In the genomic region with DNA sequence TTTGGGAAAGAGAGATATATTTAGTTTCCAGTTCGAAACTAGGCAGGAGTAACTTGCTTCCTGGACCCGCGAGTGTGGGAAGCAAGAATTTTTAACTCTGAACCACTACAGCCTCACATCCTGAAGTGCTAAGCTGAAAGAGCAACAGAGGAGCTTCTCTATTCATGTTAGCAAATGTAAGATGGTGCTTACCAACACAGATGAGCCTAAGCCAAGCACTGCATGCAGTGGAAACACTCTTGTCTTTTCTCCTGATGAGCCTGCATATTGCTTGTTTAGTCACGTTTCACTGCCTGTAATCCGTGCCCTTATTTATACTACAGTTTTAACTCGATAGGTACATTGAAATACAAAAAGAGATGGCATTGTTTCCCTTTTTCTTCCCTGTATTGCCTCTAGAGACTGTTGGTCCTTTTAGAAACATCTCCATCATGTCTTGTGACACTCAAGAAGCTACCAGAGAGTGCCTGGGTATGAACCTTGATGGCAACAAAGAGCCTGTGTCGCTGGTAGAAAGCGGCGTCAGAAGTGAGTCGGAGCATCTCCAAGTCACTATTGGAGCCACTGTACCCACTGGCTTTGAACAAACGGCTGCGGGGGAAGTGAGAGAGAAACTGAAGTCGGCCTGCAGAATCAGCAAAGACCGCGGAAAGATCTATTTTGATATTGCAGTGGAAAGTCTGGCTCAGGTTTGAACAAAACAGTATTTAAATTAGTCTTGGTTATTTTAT, we compare ENCODE assay signal across 8 mouse cellular contexts. TPM values are rescaled to one million over a fixed set of nuclear protein-coding genes. Genes with fewer than 3 reads are reported as not detected.
DNase-seq lines count a peak whose midpoint lies in the region; ATAC-seq lines count a peak whose summit lies in the region.

No protein-coding gene starts in this region.

- DNase-seq in kidney, adult 11 months, result no peak
- peak; percentile 17 for DNase-seq in NIH3T3 (ENCODE audit: low read depth)
- DNase-seq in hindbrain, embryonic 11.5 days (ENCODE audit: low spot score), result no peak
- DNase-seq in left cerebral cortex, adult 9 months (ENCODE audit: low spot score in 2 of 2), result no peak
- DNase-seq in yolk sac, embryonic 10.5 days (ENCODE audit: low spot score), result no peak
- no peak for DNase-seq in embryo, embryonic 9.5 days (ENCODE audit: extremely low spot score)

- 55% methylated on average over 15 of the region's 15 CpGs for WGBS in kidney, embryonic 15.5 days
- WGBS in hindbrain, embryonic 11.5 days, result 68% methylated on average over 15 of the region's 15 CpGs
- WGBS in midbrain, embryonic 12.5 days, result 68% methylated on average over 15 of the region's 15 CpGs

- peaks cover 17% of the 10 kb centered on the region for H3K4me1 ChIP-seq in kidney, embryonic 15.5 days
- H3K4me1 ChIP-seq in hindbrain, embryonic 11.5 days (replicated peaks; ENCODE audit: control insufficient read depth, insufficient read depth, low read length), result peaks cover 5% of the 10 kb centered on the region; the same call in 1 of the 2 replicates
- H3K4me1 ChIP-seq in midbrain, embryonic 12.5 days, result peaks cover 21% of the 10 kb centered on the region

- no peaks in the 10 kb centered on the region for H3K9me3 ChIP-seq in kidney, embryonic 15.5 days (replicated peaks)
- H3K9me3 ChIP-seq in hindbrain, embryonic 11.5 days (ENCODE audit: control insufficient read depth, low read length), result no peaks in the 10 kb centered on the region
- no peaks in the 10 kb centered on the region for H3K9me3 ChIP-seq in midbrain, embryonic 12.5 days

- H3K9ac ChIP-seq in kidney, embryonic 15.5 days, result peak overlapping the region; percentile 68
- peak overlapping the region; percentile 72 for H3K9ac ChIP-seq in hindbrain, embryonic 11.5 days (ENCODE audit: low read depth, low read length)
- peak overlapping the region; percentile 74; the same call in 1 of the 2 replicates for H3K9ac ChIP-seq in midbrain, embryonic 12.5 days (replicated peaks)

- H3K27me3 ChIP-seq in kidney, embryonic 15.5 days, result no peaks in the 10 kb centered on the region
- no peaks in the 10 kb centered on the region for H3K27me3 ChIP-seq in hindbrain, embryonic 11.5 days (ENCODE audit: control insufficient read depth, insufficient read depth, low read length)
- no peaks in the 10 kb centered on the region for H3K27me3 ChIP-seq in midbrain, embryonic 12.5 days

- H3K27ac ChIP-seq in kidney, embryonic 15.5 days, result peak overlapping the region; percentile 94
- no peak overlapping the region for H3K27ac ChIP-seq in hindbrain, embryonic 11.5 days (ENCODE audit: low read depth, low read length)
- no peak overlapping the region; the same call in 1 of the 2 replicates for H3K27ac ChIP-seq in midbrain, embryonic 12.5 days (replicated peaks)

- peak overlapping the region; percentile 83 for H3K4me2 ChIP-seq in kidney, embryonic 15.5 days
- peak overlapping the region; percentile 84 for H3K4me2 ChIP-seq in hindbrain, embryonic 11.5 days (replicated peaks; ENCODE audit: low read depth, low read length)
- peak overlapping the region; percentile 93 for H3K4me2 ChIP-seq in midbrain, embryonic 12.5 days (replicated peaks)

- no peak for ATAC-seq in kidney, embryonic 15.5 days (replicated peaks; ENCODE audit: low FRiP score)
- ATAC-seq in hindbrain, embryonic 11.5 days (ENCODE audit: low FRiP score), result no peak
- no peak for ATAC-seq in midbrain, embryonic 12.5 days (ENCODE audit: low FRiP score, low read depth)

- H3K36me3 ChIP-seq in kidney, embryonic 15.5 days, result peaks cover 33% of the 10 kb centered on the region
- no peaks in the 10 kb centered on the region for H3K36me3 ChIP-seq in hindbrain, embryonic 11.5 days (ENCODE audit: control insufficient read depth, insufficient read depth, low read length)
- peaks cover 28% of the 10 kb centered on the region for H3K36me3 ChIP-seq in midbrain, embryonic 12.5 days

- peak overlapping the region; percentile 76 for H3K4me3 ChIP-seq in kidney, embryonic 15.5 days (replicated peaks)
- H3K4me3 ChIP-seq in hindbrain, embryonic 11.5 days (ENCODE audit: low read depth, low read length), result peak overlapping the region; percentile 77
- peak overlapping the region; percentile 89 for H3K4me3 ChIP-seq in midbrain, embryonic 12.5 days

RNA-seq across cellular contexts. Expression of a gene that starts 1.2 kb away (rescaled TPM):
- polyA plus RNA-seq in kidney, embryonic 15.5 days (2015; fragmentation: Nextera tagmentation; extraction: Ambion mirVana), result 46.6 and 47.0 TPM in 2 replicates
- 57.4 and 58.0 TPM in 2 replicates for polyA plus RNA-seq in hindbrain, embryonic 11.5 days (2014; fragmentation: Nextera tagmentation; extraction: Ambion mirVana)
- 63.9 and 65.2 TPM in 2 replicates for polyA plus RNA-seq in midbrain, embryonic 12.5 days (2016; fragmentation: Nextera tagmentation; extraction: Ambion mirVana)

RNA-seq across cellular contexts. Expression of a gene that starts 30.0 kb away (rescaled TPM):
- 75.0 and 75.9 TPM in 2 replicates for polyA plus RNA-seq in kidney, embryonic 15.5 days (2015; fragmentation: Nextera tagmentation; extraction: Ambion mirVana)
- polyA plus RNA-seq in hindbrain, embryonic 11.5 days (2014; fragmentation: Nextera tagmentation; extraction: Ambion mirVana), result 74.7 and 91.1 TPM in 2 replicates
- polyA plus RNA-seq in midbrain, embryonic 12.5 days (2016; fragmentation: Nextera tagmentation; extraction: Ambion mirVana), result 64.0 and 69.1 TPM in 2 replicates
